Mouse (Mus musculus) embryonic facial prominence, embryonic 12.5 days (tissue): Measurements from ENCODE around the gene Dst. TPM values are rescaled to one million over a fixed set of nuclear protein-coding genes. Genes with fewer than 3 reads are reported as not detected.

Experiments
- ATAC-seq: fragments of 200-750 bp; cut with Nextera tagmentation; 2 replicates; pipeline ENCODE4 v1.8.0; 2017; ENCODE audit not compliant: insufficient number of reproducible peaks, insufficient read depth, low FRiP score, low TSS enrichment
- H3K27ac ChIP-seq: fragments of 300-500 bp; sonication (generic); 2 replicates; pipeline ENCODE4 v1.5.1; 2016; ENCODE audit warnings: mild to moderate bottlenecking
- H3K27me3 ChIP-seq: fragments of 300-500 bp; sonication (generic); 2 replicates; pipeline ENCODE4 v1.6.1; 2016; ENCODE audit warnings: mild to moderate bottlenecking, moderate library complexity
- H3K36me3 ChIP-seq: fragments of 300-500 bp; sonication (generic); 2 replicates; pipeline ENCODE4 v1.6.1; 2016; ENCODE audit warnings: mild to moderate bottlenecking
- H3K4me1 ChIP-seq: fragments of 300-500 bp; sonication (generic); 2 replicates; pipeline ENCODE4 v1.6.1; 2016
- H3K4me2 ChIP-seq: fragments of 300-500 bp; sonication (generic); replicated peaks from 2 replicates; pipeline ENCODE4 v1.6.1; 2016; ENCODE audit warnings: mild to moderate bottlenecking, moderate library complexity
- H3K4me3 ChIP-seq: fragments of 300-500 bp; sonication (generic); 2 replicates; pipeline ENCODE4 v1.5.1; 2016; ENCODE audit warnings: mild to moderate bottlenecking
- H3K9ac ChIP-seq: fragments of 300-500 bp; sonication (generic); 2 replicates; pipeline ENCODE4 v1.6.1; 2016; ENCODE audit warnings: mild to moderate bottlenecking, moderate library complexity
- H3K9me3 ChIP-seq: fragments of 300-500 bp; sonication (generic); 2 replicates; pipeline ENCODE4 v1.6.1; 2016; ENCODE audit warnings: mild to moderate bottlenecking, moderate library complexity
- WGBS: fragments of 180-500 bp; shearing (Covaris S2); methylation state at CpG from one replicate; pipeline ENCODE4 v1.1.7; 2016; 5-methylcytosine and 5-hydroxymethylcytosine counted together
- polyA plus RNA-seq: library from polyadenylated mRNA; unstranded; fragments of >200 nt; fragmentation: Nextera tagmentation; extraction: Ambion mirVana; gene quantifications from 2 replicates; pipeline ENCODE4 v1.2.1, GENCODE M21; 2016

Gene Dst
- polyA plus RNA-seq, 1 experiment from 2014 or later, result 25.8 TPM

DNA sequence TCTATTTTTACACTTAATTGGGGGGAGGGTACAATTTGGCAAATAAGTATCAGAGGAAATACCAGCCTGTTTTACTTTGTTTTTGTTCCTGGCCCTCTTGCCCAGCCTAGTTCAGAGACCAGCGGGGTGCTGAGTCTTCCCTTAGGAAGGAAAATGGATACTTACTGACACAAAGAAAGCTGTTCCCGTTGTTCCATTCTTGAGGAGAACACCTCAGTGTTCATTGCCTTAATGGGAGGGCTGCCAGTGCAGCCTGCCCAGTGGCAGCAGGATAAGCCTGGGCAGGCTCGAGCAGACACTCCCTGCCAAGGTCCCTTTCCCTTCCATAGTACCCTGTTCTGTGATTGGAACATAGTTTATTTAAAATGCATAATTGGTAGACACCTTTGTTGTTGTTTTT lies 232.7 kb downstream of the Dst start:
- WGBS, result 49% methylated on average over 3 of the region's 3 CpGs
- peaks cover 11% of the 10 kb centered on the region for H3K4me1 ChIP-seq
- no peak for ATAC-seq

DNA sequence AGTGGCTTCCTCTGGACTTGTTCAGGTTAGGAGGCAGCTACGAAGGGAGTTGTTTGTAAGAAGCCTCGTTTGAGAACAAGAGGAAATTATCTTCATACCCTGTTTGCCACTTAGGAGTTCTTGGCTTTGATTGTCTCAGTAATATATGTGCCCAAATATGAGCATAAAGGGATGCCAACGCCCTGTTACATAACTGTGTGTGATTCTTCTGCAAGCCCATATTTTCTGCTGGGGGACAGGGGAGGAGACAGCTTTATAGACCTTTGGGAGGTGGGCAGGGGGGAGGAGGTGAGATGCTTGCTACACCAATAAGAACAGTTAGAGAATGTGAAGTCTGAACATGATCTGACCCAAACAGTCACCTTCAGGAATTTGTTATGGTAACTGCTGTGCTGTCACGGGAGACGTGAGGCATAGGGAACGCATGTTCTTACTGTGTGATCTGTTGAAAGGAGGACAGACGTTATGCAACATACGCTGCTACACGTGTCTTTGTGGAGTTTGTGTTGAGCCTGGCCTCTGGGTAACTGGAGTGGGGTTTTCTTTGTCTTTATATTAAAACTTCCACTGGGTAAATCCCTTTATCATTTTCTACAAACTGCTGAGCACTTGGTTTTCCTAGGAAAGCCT lies 235.0 kb downstream of the Dst start:
- Histone ChIP-seq H3K4me2 (no peak overlapping the region), H3K9me3 (no peaks in the 10 kb centered on the region), H3K9ac (no peak overlapping the region), H3K4me1 (peaks cover 11% of the 10 kb centered on the region), H3K36me3 (no peaks in the 10 kb centered on the region), H3K27me3 (no peaks in the 10 kb centered on the region), H3K27ac (no peak overlapping the region), H3K4me3 (no peak overlapping the region)
- 56% methylated on average over 9 of the region's 9 CpGs for WGBS
- no peak for ATAC-seq

More for the DNA sequence above, 232.7 kb downstream of the Dst start:
- no peaks in the 10 kb centered on the region for H3K36me3 ChIP-seq
- no peaks in the 10 kb centered on the region for H3K9me3 ChIP-seq
- no peak overlapping the region for H3K4me2 ChIP-seq
- no peak overlapping the region for H3K4me3 ChIP-seq
- H3K9ac ChIP-seq, result no peak overlapping the region
- H3K27me3 ChIP-seq, result no peaks in the 10 kb centered on the region
- no peak overlapping the region; the same call in 1 of the 2 replicates for H3K27ac ChIP-seq

GRCm38 (mm10) chr1:34144826-34145225 lies 236.8 kb downstream of the Dst start:
- Histone ChIP-seq H3K4me3 (no peak overlapping the region), H3K36me3 (no peaks in the 10 kb centered on the region), H3K27me3 (no peaks in the 10 kb centered on the region), H3K4me2 (no peak overlapping the region), H3K4me1 (peaks cover 11% of the 10 kb centered on the region), H3K9me3 (no peaks in the 10 kb centered on the region), H3K27ac (no peak overlapping the region), H3K9ac (no peak overlapping the region)
- 89% methylated on average over 7 of the region's 7 CpGs for WGBS
- ATAC-seq, result no peak

- H3K27ac ChIP-seq, result no peak overlapping the region
- no peaks in the 10 kb centered on the region for H3K9me3 ChIP-seq
- H3K27me3 ChIP-seq, result no peaks in the 10 kb centered on the region
- H3K36me3 ChIP-seq, result no peaks in the 10 kb centered on the region
- no peak overlapping the region for H3K4me2 ChIP-seq
- H3K9ac ChIP-seq, result no peak overlapping the region
- no peak for ATAC-seq
- WGBS, result 94% methylated on average over 11 of the region's 11 CpGs
- peaks cover 10% of the 10 kb centered on the region; the same call in 1 of the 2 replicates for H3K4me1 ChIP-seq
- H3K4me3 ChIP-seq, result no peak overlapping the region
Observed at GRCm38 (mm10) chr1:34148039-34148438, 240.0 kb downstream of the Dst start.

GRCm38 (mm10) chr1:34150416-34151093 lies 242.5 kb downstream of the Dst start:
- no peak for ATAC-seq
- Histone ChIP-seq H3K9ac (no peak overlapping the region), H3K4me3 (no peak overlapping the region), H3K27ac (0 out of 2 replicates have a peak overlapping the region, but pooled peaks have one; percentile 65), H3K36me3 (no peaks in the 10 kb centered on the region), H3K27me3 (no peaks in the 10 kb centered on the region), H3K4me1 (0 out of 2 replicates have a peak, but pooled peaks cover 6% of the 10 kb centered on the region), H3K9me3 (no peaks in the 10 kb centered on the region), H3K4me2 (no peak overlapping the region)
- whole genome bisulfite sequencing, result 28% methylated on average over 10 of the region's 10 CpGs

GRCm38 (mm10) chr1:34152683-34153082 lies 244.7 kb downstream of the Dst start:
- ATAC-seq, result no peak
- H3K9me3 ChIP-seq, result no peaks in the 10 kb centered on the region
- H3K36me3 ChIP-seq, result no peaks in the 10 kb centered on the region
- H3K27ac ChIP-seq, result no peak overlapping the region
- H3K4me3 ChIP-seq, result no peak overlapping the region
- no peak overlapping the region for H3K4me2 ChIP-seq
- 94% methylated on average over 5 of the region's 5 CpGs for WGBS
- no peak overlapping the region for H3K9ac ChIP-seq
- 0 out of 2 replicates have a peak, but pooled peaks cover 6% of the 10 kb centered on the region for H3K4me1 ChIP-seq
- H3K27me3 ChIP-seq, result no peaks in the 10 kb centered on the region

GRCm38 (mm10) chr1:34156058-34156457 lies 248.0 kb downstream of the Dst start:
- no peak for ATAC-seq

DNA sequence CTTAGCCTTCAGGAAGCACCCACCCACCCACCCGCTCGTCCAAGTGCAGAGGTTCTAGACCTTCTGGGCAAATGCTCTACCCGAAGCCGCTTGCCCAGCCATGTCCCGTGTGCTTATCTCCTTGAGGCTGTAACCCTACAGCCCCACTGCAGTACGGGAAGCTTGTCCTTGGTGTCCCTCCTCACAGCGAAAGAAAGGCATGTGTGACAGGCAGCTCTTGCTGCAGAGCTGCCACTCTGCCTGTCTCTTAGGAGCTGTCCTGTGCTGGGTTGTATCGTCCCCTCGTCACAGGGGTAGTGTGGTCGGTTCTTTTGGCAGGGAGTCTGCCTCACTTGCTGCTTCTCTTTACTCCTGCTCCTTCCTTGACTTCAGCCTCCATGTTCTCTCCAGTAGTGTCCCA lies 249.7 kb downstream of the Dst start:
- no peak overlapping the region for H3K4me3 ChIP-seq
- no peaks in the 10 kb centered on the region for H3K9me3 ChIP-seq
- WGBS, result 80% methylated on average over 10 of the region's 10 CpGs
- no peak overlapping the region for H3K4me2 ChIP-seq
- H3K36me3 ChIP-seq, result no peaks in the 10 kb centered on the region
- ATAC-seq, result no peak
- no peaks in the 10 kb centered on the region for H3K27me3 ChIP-seq
- no peaks in the 10 kb centered on the region for H3K4me1 ChIP-seq
- no peak overlapping the region for H3K27ac ChIP-seq
- H3K9ac ChIP-seq, result no peak overlapping the region

More at GRCm38 (mm10) chr1:34156058-34156457, 248.0 kb downstream of the Dst start:
- no peak overlapping the region for H3K4me2 ChIP-seq
- H3K4me3 ChIP-seq, result no peak overlapping the region
- whole genome bisulfite sequencing, result 75% methylated on average over 7 of the region's 7 CpGs
- H3K4me1 ChIP-seq, result no peaks in the 10 kb centered on the region
- no peak overlapping the region for H3K27ac ChIP-seq
- H3K36me3 ChIP-seq, result no peaks in the 10 kb centered on the region
- H3K9ac ChIP-seq, result no peak overlapping the region
- no peaks in the 10 kb centered on the region for H3K9me3 ChIP-seq
- no peaks in the 10 kb centered on the region for H3K27me3 ChIP-seq

DNA sequence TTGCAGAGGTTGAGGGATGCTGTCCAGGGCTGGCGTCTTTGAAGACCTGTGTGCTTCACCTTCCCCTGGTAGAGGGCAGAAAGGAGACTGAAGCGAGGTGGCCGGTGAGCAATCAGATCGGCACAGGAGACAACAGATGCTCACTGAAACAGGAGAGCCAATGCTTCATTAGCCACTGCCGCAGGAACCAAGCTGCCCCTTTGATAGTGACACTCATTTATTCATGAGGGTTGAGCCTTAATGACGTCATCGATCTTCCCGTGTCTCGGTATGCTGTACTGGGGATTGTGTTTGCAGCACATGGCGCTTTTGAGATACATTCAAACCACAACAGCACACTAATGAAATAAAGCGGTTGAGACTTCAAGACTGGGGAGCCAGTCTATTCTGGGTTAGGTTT lies 250.8 kb downstream of the Dst start:
- Histone ChIP-seq H3K36me3 (no peaks in the 10 kb centered on the region), H3K4me1 (no peaks in the 10 kb centered on the region), H3K9ac (no peak overlapping the region), H3K4me2 (no peak overlapping the region), H3K4me3 (no peak overlapping the region), H3K27me3 (no peaks in the 10 kb centered on the region), H3K27ac (no peak overlapping the region), H3K9me3 (no peaks in the 10 kb centered on the region)
- 74% methylated on average over 11 of the region's 11 CpGs for WGBS
- ATAC-seq, result 0 out of 2 replicates have a peak, but pooled peaks have one; percentile 52

GRCm38 (mm10) chr1:34159898-34160297 lies 251.9 kb downstream of the Dst start:
- no peaks in the 10 kb centered on the region for H3K4me1 ChIP-seq
- H3K9me3 ChIP-seq, result no peaks in the 10 kb centered on the region
- no peak overlapping the region for H3K4me2 ChIP-seq
- H3K36me3 ChIP-seq, result 0 out of 2 replicates have a peak, but pooled peaks cover 4% of the 10 kb centered on the region
- H3K9ac ChIP-seq, result no peak overlapping the region
- H3K4me3 ChIP-seq, result no peak overlapping the region
- 82% methylated on average over 7 of the region's 7 CpGs for WGBS
- no peak for ATAC-seq
- no peak overlapping the region for H3K27ac ChIP-seq
- no peaks in the 10 kb centered on the region for H3K27me3 ChIP-seq

DNA sequence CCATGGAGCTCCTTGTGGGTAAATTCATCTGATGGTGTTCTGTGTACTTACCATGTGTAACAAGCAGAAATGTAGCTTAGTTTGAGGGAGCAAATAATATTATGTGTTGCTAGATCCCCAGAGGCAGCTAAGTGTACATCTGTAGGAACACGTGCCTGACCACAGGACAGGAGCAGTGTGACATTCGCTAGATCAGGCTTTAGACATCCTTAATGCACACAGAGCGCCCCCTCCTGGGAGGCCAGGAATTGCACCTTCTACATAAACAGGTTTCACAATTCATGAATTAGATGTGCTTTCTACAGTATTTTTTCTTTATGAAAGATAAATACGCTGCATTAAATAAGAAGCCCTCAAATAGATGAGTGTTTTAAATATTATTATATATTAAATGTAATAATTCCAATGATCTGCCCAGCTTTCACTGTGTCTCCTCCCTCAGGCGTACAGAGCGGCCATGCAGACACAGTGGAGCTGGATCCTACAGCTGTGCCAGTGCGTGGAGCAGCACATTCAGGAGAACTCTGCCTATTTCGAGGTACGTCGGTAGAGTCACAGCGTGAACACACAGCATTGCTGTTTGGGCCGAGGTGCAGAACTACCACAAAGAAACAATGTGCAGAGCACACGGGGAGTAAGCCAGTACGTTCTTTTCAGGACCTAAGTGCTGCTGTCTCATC lies 256.7 kb downstream of the Dst start:
- WGBS, result 67% methylated on average over 14 of the region's 14 CpGs
- peaks cover 26% of the 10 kb centered on the region for H3K36me3 ChIP-seq
- no peak for ATAC-seq

GRCm38 (mm10) chr1:34165926-34166325 lies 257.9 kb downstream of the Dst start:
- Histone ChIP-seq H3K9me3 (no peaks in the 10 kb centered on the region), H3K4me1 (no peaks in the 10 kb centered on the region), H3K4me2 (no peak overlapping the region), H3K27ac (no peak overlapping the region), H3K36me3 (peaks cover 37% of the 10 kb centered on the region), H3K4me3 (no peak overlapping the region), H3K27me3 (no peaks in the 10 kb centered on the region), H3K9ac (no peak overlapping the region)
- 92% methylated on average over 4 of the region's 4 CpGs for WGBS
- no peak for ATAC-seq

More for the DNA sequence above, 256.7 kb downstream of the Dst start:
- H3K9me3 ChIP-seq, result no peaks in the 10 kb centered on the region
- no peak overlapping the region for H3K4me3 ChIP-seq
- H3K4me2 ChIP-seq, result no peak overlapping the region
- no peaks in the 10 kb centered on the region for H3K4me1 ChIP-seq
- no peak overlapping the region for H3K9ac ChIP-seq
- H3K27me3 ChIP-seq, result no peaks in the 10 kb centered on the region
- no peak overlapping the region for H3K27ac ChIP-seq
